Mouse (Mus musculus): ENCODE results near the gene Tubb3.
A peak's percentile ranks its signal among the peaks of the same experiment; 100 is the strongest.

The Tubb3 gene

GRCm38 (mm10) chr8:123411246-123411645, at the start of gene Tubb3:
TSS of gene Tubb3 (plus strand) at chr8:123411424.
- DNase-seq (ENCODE audit: low spot score) = no peak

DNA sequence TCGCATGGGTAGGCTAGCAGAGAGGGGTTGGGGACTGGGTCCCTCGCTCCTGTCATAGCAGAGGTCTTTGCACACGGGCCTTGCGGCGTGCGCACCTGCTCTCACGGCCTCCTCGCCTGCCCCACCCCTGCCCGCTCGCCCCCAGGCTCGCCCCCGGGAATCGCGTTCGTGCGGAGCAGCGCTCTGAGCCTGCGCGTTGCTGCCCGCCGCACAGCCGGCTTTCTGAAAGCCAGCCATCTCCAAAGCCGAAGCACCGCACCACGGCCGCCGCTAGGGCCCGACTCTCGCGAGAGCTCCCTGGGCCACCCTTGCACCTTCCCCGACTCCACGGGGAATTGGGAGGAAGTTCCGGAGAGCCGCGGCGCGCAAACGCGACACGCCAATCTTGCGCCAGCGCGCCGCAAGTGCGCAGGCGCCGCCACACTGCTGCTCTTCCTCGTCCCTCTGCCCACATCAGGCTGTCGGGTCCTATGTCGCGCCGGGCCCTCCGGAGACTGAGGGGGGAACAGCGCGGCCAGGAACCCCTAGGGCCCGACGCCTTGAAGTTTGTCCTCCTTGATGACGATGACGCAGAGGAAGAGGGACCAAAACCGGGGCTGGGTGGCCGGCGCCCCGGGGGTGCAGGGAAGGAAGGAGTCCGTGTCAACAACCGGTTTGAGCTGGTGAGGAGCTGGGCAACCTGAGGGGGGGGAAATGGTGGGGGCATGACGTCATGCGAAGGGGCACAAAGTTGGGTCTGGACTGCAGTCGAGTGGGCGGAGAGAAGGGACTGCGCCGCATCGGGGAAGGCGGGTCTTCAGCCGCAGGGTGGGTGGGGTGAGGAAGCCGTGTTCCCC, 37.6 kb upstream of the Tubb3 start, which contains the start of gene Tcf25:
Tcf25 (plus strand) TSS at position 351 of the 836 bp plus-strand sequence.
- DNase-seq (ENCODE audit: low spot score) = peak; percentile 96

GRCm38 (mm10) chr8:123374239-123374578, 37.0 kb upstream of the Tubb3 start:
- DNase-seq (ENCODE audit: low spot score) = peak; percentile 94

DNA sequence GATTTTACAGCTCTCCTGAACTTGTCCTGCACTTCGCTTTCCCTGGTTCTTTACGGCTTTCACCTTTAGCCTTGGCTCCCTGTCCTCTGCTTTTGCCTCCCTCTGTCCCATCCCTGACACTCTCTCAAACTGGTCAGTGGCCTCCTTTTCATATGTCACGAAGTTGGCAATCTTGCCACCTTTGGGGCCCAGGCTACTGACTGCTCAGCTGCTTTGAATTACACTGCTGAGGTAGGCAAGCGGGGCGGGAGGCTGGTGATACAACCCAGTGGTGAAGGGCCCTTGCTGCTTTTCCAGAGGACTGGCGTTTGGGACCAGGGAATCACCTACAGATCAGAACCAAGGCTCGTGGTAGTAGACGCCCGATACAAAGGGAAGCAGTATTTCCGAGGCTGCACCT, 35.5 kb upstream of the Tubb3 start:
- DNase-seq (ENCODE audit: low spot score) = no peak

DNA sequence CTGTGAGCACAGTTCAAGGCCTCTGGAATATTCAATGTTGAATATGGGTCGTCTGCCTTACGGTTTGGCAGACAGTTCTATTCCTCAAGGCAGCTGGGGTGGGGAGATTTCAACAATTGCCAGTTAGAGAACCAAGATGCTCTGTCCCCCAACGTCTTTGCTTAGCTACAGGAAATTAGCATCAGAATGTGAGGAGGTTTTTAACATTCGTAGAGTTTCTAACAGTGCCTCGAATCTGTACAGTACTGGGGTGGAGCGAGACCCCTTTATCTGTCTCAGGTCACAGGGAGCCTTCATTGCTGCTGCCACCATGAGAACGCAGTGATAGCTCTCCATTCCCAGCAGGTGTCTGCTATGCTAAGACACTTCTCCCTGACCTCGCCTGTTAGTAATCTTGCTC, 35.1 kb upstream of the Tubb3 start:
- no peak for DNase-seq (ENCODE audit: low spot score)

DNA sequence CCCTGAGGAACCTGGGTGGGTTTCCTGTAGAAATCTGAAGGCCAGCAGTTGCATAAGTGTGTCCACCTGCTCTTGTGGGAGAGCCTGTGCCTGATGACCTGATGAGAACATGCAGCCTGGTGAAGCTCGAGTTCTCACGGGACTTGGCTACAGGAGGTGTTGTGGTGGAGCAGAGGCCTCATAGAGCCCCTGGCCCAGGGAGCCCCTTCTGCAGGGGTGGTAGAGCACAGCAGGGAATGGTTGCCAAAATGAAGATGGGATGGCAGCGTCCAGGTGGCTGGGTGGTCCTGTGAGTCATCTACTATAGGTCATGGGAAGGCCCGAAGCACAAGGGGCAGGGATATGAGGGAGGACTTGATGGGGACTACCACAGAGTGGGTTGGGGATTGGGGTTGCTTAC, 29.5 kb upstream of the Tubb3 start:
- DNase-seq (ENCODE audit: low spot score) = no peak

- DNase-seq (ENCODE audit: low spot score) = no peak
Observed at GRCm38 (mm10) chr8:123382516-123382915, 28.7 kb upstream of the Tubb3 start.

DNA sequence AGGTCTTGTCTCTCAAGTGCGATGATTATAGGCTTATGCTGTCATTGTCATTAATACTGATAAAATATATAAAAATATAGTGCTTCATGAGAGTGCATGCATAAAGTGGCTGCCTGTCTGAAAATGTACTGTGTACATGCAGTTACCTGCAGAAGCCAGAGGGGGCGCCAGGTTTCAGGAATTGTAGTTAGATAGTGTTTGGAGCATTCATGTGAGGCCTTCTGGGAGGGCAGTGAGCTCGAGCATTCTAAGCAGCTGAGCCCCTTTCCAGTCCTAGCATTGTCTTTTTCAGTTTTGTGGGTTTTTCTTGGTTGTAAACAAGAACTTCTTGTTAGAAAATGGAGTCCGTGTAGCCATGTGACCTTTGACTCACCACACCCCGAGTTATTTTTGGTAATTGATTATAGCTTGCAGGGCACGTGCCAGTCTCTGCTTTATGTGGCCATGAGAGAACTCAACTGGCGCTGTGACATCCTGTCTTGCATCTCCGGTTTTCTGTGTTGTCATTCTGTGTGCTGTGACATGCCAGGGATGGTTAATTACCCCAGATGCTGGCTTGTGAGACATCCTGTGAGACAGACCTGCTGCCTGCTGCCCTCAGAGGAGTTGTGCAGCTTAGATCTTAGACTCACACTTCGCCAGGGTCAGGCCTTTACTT, 26.2 kb upstream of the Tubb3 start:
- no peak for DNase-seq (ENCODE audit: low spot score)

GRCm38 (mm10) chr8:123387041-123387440, 24.2 kb upstream of the Tubb3 start:
- no peak for DNase-seq (ENCODE audit: low spot score)

GRCm38 (mm10) chr8:123387801-123388200, 23.4 kb upstream of the Tubb3 start:
- DNase-seq (ENCODE audit: low spot score) = no peak

DNA sequence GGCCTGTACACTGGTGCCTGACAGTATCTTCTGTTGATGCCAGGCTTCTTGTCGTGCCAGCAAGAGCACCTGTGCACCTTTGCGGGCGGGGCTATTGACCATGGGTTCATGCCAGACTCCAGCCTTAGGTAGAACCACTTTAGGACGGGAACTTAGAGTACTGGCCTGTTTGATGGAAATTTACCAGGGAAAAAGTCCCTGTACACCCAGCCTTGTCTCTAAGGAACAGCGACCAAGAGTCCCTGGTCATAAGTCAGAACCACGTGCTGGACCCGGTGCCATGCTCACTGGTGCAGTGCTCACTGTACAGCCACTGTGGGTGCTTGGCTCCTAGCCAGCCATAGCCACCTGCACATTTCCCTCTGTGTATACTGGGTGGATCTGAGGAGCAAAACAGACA, 22.2 kb upstream of the Tubb3 start:
- no peak for DNase-seq (ENCODE audit: low spot score)

- no peak for DNase-seq (ENCODE audit: low spot score)
Observed at GRCm38 (mm10) chr8:123398308-123398707, 12.9 kb upstream of the Tubb3 start.

DNA sequence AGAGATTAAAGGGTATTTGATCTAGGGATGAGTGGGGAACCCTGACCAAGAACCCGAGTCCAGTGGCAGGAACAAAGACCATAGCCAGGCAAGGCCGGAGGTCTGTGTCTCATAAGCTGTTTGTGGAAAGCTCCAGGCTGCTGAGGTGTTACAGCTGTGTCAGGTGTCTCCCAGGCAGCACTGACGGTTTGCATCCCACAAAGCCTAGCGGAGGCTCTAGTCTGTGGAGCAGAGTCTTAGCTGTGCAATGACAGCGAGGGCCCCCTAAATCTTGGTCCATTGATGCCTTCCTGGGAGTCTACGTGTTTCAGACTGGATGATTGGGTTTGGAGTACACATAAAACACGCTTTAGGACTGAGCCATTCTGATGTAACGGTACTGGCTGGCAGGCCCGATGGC, 9.3 kb upstream of the Tubb3 start:
- DNase-seq (ENCODE audit: low spot score) = no peak

GRCm38 (mm10) chr8:123402730-123403326, 8.4 kb upstream of the Tubb3 start:
- no peak for DNase-seq (ENCODE audit: low spot score)

- no peak for DNase-seq (ENCODE audit: low spot score)
Observed at GRCm38 (mm10) chr8:123404521-123404920, 6.7 kb upstream of the Tubb3 start.

GRCm38 (mm10) chr8:123406786-123407185, 4.4 kb upstream of the Tubb3 start, which contains the start of gene Mc1r:
TSS of gene Mc1r (plus strand) at chr8:123407107.
- DNase-seq (ENCODE audit: low spot score) = no peak

DNA sequence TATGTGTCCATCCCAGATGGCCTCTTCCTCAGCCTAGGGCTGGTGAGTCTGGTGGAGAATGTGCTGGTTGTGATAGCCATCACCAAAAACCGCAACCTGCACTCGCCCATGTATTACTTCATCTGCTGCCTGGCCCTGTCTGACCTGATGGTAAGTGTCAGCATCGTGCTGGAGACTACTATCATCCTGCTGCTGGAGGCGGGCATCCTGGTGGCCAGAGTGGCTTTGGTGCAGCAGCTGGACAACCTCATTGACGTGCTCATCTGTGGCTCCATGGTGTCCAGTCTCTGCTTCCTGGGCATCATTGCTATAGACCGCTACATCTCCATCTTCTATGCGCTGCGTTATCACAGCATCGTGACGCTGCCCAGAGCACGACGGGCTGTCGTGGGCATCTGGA, 3.6 kb upstream of the Tubb3 start:
- DNase-seq (ENCODE audit: low spot score) = no peak

DNA sequence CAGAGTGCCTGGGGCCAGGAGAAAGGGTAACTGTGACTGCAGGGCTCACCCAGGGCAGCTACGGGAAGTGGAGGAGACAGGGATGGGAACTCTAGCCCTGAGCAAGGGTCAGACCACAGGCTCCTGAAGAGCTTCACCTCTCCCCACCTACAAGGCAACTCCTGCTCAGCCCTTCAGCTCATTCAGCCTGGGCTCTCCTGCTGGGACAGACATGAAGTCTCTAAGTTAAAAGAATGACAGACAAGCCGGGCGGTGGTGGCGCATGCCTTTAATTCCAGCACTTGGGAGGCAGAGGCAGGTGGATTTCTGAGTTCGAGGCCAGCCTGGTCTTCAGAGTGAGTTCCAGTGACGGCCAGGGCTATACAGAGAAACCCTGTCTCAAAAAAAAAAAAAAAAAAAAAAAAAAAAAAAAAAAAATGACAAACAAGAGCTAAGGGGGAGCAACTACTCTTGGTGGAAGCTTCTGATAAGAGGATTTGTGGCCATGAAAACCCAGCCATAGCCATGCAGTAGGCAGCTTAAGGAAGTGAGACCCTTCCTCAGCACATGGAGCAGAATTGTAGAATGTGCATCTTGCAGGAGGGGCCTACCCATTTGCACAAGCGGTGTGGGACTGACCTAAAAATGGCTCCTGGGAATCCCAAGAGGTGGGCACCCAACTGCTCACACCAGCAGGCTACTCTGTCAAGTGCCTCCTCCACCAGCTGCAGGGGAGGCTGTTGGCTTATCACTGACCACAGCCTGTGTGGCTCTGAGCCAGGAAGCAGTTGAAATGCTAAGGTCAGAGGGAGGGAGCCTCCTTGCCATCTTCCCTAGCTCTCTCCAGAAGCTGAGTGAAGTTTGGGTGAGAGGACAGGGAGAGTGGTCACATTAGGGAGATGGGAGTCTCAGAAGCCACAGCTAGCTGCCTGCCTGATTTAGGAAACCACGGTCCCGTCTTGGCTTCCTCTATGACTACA, 2.4 kb upstream of the Tubb3 start:
- no peak for DNase-seq (ENCODE audit: low spot score)

DNA sequence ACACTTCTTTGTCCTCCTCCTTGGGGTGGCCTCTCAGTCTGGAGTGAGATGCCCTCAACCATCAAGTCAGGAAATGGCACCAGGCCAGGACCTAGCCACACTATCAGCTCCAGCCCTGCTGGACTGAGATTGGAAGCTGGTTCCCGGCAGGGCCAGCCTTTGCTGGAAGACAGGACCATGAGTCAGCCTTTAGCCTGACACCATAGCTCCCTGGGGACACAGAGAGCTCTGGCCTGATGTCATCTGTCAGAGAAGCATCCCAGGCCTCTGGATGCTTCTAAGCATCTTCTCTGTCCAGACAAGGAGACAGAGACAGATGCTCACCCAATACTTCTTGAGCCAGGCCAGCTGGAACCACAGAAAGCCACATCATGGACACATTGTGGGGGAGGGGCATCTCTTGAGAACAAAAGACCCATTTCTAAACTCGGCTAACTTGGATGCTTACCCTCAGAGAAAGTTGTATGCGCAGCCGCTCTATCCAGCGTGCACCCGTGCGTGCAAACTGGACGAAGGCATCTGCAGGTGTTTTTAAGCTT, 1.1 kb upstream of the Tubb3 start:
- DNase-seq (ENCODE audit: low spot score) = no peak

GRCm38 (mm10) chr8:123410788-123411187, 436 bp upstream of the Tubb3 start:
- no peak for DNase-seq (ENCODE audit: low spot score)

- DNase-seq (ENCODE audit: low spot score) = no peak
Observed at GRCm38 (mm10) chr8:123411781-123412327, 630 bp downstream of the Tubb3 start.
